Mouse (Mus musculus) kidney, adult 2 months (tissue): ENCODE data around the gene Gm45753.

ENCODE experiments used
- CTCF ChIP-seq: fragments of 200-500 bp; conservative IDR thresholded peaks from 2 replicates; pipeline ENCODE4 v1.5.1; 2011; ENCODE audit warnings: low read depth, mild to moderate bottlenecking, control low read depth, low read length, moderate library complexity, mixed read lengths; ENCODE audit not compliant: insufficient read depth, insufficient read length
- POLR2A ChIP-seq: fragments of 200-500 bp; IDR thresholded peaks from one replicate; pipeline ENCODE4 v1.6.1; 2011; ENCODE audit warnings: low read depth, low read length, control low read depth

DNA sequence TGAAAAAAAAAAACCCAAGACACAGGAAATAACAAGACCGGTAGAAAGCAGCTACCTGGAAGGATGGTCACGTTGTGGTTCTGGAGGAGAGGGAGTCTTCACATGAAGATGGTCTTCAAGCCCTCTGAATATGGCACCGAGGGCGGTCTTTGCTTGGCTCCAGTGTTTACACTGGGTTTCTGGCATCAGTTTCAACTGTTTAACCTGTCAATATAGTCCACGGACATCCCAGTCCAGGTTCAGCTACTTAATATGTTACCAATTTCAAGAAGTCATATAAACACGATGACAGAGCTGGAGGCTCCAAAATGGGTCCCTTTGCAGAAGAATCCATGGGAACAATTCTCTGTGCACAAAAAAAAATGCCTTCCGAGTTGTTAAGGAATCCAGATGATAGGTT is 13.6 kb downstream of the Gm45753 start, which contains the start of gene Klkb1:
- no peak for TF ChIP-seq CTCF
- TF ChIP-seq POLR2A, result no peak
